Mouse (Mus musculus) heart, embryonic 14.5 days (tissue): ENCODE results near the gene Pnpla8. TPM values are rescaled to one million over a fixed set of nuclear protein-coding genes. Genes with fewer than 3 reads are reported as not detected.
"Not testable (repeated sequence)": the region's sequence is repeated elsewhere in the genome, so short reads cannot be mapped to it uniquely, and the experiment has no call there.

ENCODE experiments used
- ATAC-seq: fragments of 200-750 bp; cut with Nextera tagmentation; 2 replicates; pipeline ENCODE4 v1.8.0; 2017; ENCODE audit warnings: low read depth, moderate TSS enrichment; ENCODE audit not compliant: insufficient number of reproducible peaks, insufficient read depth, low FRiP score
- H3K27ac ChIP-seq, 2 experiments: fragments of 200-500 bp in 1 of 2; fragments of 300-500 bp in 1 of 2; sonication (generic) in 1 of 2; replicated peaks in 1 of 2; 2 replicates each; pipeline ENCODE4 v1.5.1; 2012 to 2014; ENCODE audit warnings: low read depth in 2 of 2, low read length in 2 of 2, control low read depth in 1 of 2, mild to moderate bottlenecking in 1 of 2, mixed read lengths in 1 of 2; ENCODE audit not compliant: control insufficient read depth in 1 of 2, insufficient read depth in 1 of 2
- H3K27me3 ChIP-seq: fragments of 300-500 bp; sonication (generic); 2 replicates; pipeline ENCODE4 v1.6.1; 2014; ENCODE audit warnings: mild to moderate bottlenecking, low read length, control low read depth; ENCODE audit not compliant: control insufficient read depth, insufficient read depth
- H3K36me3 ChIP-seq: fragments of 300-500 bp; sonication (generic); 2 replicates; pipeline ENCODE4 v1.6.1; 2014; ENCODE audit warnings: mild to moderate bottlenecking, control low read depth, low read length, mixed read lengths; ENCODE audit not compliant: control insufficient read depth, insufficient read depth
- H3K4me1 ChIP-seq, 2 experiments: fragments of 200-500 bp in 1 of 2; fragments of 300-500 bp in 1 of 2; sonication (generic) in 1 of 2; 2 replicates each; pipeline ENCODE4 v1.6.1; 2012 to 2014; ENCODE audit warnings: low read length in 2 of 2, control low read depth in 1 of 2, mixed read lengths in 1 of 2; ENCODE audit not compliant: control insufficient read depth in 2 of 2, insufficient read depth in 2 of 2
- H3K4me2 ChIP-seq: fragments of 300-500 bp; sonication (generic); 2 replicates; pipeline ENCODE4 v1.6.1; 2014; ENCODE audit warnings: mild to moderate bottlenecking, low read length
- H3K4me3 ChIP-seq, 2 experiments: fragments of 200-500 bp in 1 of 2; fragments of 300-500 bp in 1 of 2; sonication (generic) in 1 of 2; 2 replicates each; pipeline ENCODE4 v1.5.1; 2012 to 2014; ENCODE audit warnings: low read length in 2 of 2, mild to moderate bottlenecking in 2 of 2, control low read depth in 1 of 2, low read depth in 1 of 2, moderate library complexity in 1 of 2; ENCODE audit not compliant: control insufficient read depth in 1 of 2, insufficient read depth in 1 of 2
- H3K9ac ChIP-seq: fragments of 300-500 bp; sonication (generic); 2 replicates; pipeline ENCODE4 v1.6.1; 2014; ENCODE audit warnings: mild to moderate bottlenecking, low read length
- H3K9me3 ChIP-seq: fragments of 300-500 bp; sonication (generic); 2 replicates; pipeline ENCODE4 v1.6.1; 2016; ENCODE audit warnings: low read length, control low read depth; ENCODE audit not compliant: control insufficient read depth
- WGBS: fragments of 180-500 bp; shearing (Covaris S2); extraction: QIAGEN DNeasy Blood & Tissue Kit; methylation state at CpG from one replicate; pipeline ENCODE4 v1.1.7; 2014; 5-methylcytosine and 5-hydroxymethylcytosine counted together
- polyA plus RNA-seq: library from polyadenylated mRNA; unstranded; fragments of >200 nt; fragmentation: Nextera tagmentation; extraction: Ambion mirVana; gene quantifications from 2 replicates; pipeline ENCODE4 v1.2.1, GENCODE M21; 2014

Gene Pnpla8
- polyA plus RNA-seq, result 73.8 and 79.9 TPM in 2 replicates

DNA sequence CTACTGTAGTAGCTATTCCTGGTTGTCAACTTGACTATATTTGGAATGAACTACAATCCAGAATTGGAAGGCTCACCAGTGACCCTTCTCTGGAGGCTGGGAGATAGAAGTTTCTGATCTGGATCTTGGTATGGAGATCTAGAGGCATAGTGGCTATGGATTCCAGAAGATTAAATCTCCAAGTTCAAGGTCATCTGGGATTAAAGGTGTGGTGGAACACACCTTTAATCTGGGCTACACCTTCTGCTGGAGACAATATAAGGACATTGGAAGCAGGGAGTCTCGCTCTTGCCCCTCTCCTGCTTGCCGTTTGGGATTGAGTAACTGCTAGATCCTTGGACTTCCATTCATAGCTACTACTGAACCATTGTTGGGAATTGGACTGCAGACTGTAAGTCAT, at the start of gene Pnpla8:
Gene Pnpla8 (plus strand): TSS at position 301 of the 400 bp plus-strand sequence.
- H3K27ac ChIP-seq, ATAC-seq, H3K27me3 ChIP-seq, H3K36me3 ChIP-seq, H3K4me1 ChIP-seq, H3K9me3 ChIP-seq: not testable (repeated sequence)
- peak within 1 kb of the TSS; percentile 69 to 71 for H3K4me3 ChIP-seq
- peak within 1 kb of the TSS; percentile 78 for H3K9ac ChIP-seq
- peak within 1 kb of the TSS; percentile 90 for H3K4me2 ChIP-seq
- 84% methylated on average over 2 of the region's 2 CpGs for WGBS

DNA sequence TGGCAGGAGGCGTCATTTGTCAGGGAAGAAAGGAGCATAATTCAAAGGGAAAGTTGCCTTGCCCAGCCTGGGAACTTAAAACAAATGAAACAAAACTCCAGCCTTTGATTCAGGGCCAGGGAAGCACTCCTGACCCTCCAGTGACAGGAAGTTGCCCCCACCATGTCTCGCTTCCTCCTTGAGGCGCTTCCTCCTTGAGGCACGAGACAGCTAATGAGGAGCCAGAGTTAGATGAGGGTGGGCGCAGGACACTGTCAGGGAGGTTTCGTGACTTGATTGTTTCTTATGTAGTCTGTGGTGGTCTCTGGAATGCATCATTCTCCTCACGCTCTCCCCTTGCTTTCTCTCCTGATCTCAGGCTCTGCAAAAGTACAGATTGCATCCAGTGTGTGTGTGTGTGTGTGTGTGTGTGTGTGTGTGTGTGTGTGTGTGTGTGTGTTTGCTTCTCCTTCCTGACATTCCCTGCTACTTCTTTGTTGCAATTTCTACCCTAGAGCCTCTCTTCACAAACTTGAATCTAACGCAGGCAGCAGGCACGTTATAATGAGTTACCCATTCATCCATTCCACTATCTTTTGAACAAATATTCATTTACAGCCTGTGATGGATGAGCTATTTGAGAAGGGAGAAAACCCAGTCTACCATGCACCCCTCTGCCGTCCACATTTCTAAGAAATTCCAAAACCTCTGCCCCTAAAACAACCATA, 44.7 kb upstream of the Pnpla8 start:
- H3K36me3 ChIP-seq, result no peaks in the 10 kb centered on the region
- no peak overlapping the region for H3K4me3 ChIP-seq
- ATAC-seq, result no peak
- 60% methylated on average over 10 of the region's 10 CpGs for WGBS
- no peak overlapping the region for H3K27ac ChIP-seq
- no peaks in the 10 kb centered on the region for H3K27me3 ChIP-seq
- H3K9ac ChIP-seq, result no peak overlapping the region
- H3K4me2 ChIP-seq, result 0 out of 2 replicates have a peak overlapping the region, but pooled peaks have one; percentile 25
- H3K4me1 ChIP-seq, result 0 out of 4 replicates have a peak, but pooled peaks cover 0 to 2% of the 10 kb centered on the region in 2 experiments
- no peaks in the 10 kb centered on the region for H3K9me3 ChIP-seq

DNA sequence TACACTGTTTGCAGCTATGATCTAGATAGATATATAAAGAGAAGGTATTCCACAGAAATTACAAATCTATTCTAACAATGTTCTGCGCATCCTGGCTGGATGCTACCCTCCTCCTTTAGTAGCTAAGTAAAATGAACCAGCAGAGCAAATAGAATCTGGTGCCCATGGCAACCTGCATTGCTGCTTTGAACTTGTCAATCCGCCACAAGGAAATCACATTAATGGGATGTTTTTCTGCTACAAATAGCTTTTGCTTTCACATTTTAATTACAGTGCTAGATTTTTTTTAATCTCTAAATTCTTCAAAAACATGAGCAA, 44.2 kb upstream of the Pnpla8 start:
- Histone ChIP-seq H3K9ac (no peak overlapping the region), H3K27me3 (no peaks in the 10 kb centered on the region), H3K4me2 (no peak overlapping the region), H3K4me1 (0 out of 4 replicates have a peak, but pooled peaks cover 0 to 2% of the 10 kb centered on the region in 2 experiments), H3K4me3 (no peak overlapping the region), H3K27ac (no peak overlapping the region), H3K36me3 (no peaks in the 10 kb centered on the region), H3K9me3 (no peaks in the 10 kb centered on the region)
- no peak for ATAC-seq
- WGBS, result 81% methylated on average over 2 of the region's 2 CpGs

DNA sequence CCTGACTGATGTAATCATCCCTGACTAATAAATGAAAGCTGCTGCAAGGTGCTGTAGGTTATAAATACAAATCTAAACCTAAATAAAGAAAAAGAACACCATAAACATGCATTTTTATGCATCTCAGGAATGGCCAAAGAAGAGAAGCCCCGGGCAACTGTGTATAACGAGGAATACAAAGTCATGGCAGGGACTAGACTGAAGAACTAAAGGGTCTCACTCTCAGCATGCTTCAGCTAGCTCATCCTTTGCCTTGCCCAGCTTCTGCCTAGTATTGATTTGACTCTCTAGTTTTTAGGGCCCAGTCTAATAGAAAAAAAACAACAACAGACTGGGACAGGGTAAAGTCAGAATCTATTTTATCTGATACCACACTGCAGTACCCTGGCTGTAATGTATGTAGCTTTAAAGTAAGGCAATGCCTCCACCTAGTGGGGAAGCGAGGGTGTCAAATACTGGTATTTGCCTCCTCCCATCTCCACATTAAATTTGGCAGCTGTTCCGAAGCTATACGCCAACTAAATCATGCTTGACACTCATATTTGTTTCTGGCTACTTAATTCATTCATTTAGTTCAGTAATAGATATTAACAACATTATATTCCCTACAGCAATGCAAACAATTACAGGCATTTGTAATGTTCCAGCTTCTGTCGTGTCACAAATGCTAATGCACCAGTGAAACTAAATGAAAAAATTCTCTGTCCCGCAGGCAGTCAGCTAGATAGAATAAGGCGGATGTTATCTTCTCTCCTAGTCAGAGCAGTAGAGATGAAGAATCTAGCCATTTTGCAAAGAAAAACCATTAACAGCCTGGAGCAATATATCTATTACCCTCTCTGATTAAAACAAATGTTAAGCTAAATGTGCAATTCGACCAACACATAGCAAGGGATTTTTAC, 39.8 kb upstream of the Pnpla8 start:
- WGBS, result 45% methylated on average over 9 of the region's 9 CpGs
- H3K4me3 ChIP-seq, result no peak overlapping the region
- H3K36me3 ChIP-seq, result no peaks in the 10 kb centered on the region
- no peak for ATAC-seq
- H3K4me1 ChIP-seq, result 0 out of 4 replicates have a peak, but pooled peaks cover 0 to 1% of the 10 kb centered on the region in 2 experiments
- H3K4me2 ChIP-seq, result no peak overlapping the region
- no peaks in the 10 kb centered on the region for H3K9me3 ChIP-seq
- no peak overlapping the region for H3K9ac ChIP-seq
- no peak overlapping the region for H3K27ac ChIP-seq
- no peaks in the 10 kb centered on the region for H3K27me3 ChIP-seq

DNA sequence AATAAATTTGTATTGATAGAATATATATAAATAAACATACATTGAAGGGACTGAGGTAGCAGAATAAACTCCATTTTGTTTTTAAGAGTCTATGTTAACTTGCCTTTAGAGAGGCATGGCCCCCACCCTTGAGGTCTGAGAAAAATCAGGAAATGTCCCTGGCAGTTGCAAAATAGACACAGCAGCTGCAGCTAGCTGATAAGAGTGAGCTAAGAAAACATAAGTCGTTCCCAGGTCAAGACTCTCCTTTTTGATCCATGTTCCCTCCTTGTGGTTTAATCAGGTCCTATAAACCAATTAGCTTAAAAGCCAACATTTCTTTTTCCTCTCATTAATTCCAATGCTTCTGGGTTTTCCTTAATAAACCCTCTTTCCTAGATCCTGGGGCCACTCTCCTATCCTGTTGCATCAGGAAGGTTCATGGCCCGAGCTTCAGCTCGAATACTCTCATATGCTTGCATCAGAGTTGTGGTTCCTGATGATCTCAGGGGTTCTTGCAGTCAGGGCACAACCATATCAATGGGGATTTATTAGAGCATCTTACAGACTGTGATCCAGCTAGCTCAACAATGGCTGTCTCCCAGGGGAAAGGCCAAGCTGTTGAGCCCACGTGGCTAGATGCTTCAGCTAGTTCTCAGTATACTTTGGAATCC, 23.2 kb upstream of the Pnpla8 start:
- no peak for ATAC-seq
- no peak overlapping the region for H3K27ac ChIP-seq
- no peaks in the 10 kb centered on the region for H3K27me3 ChIP-seq
- no peaks in the 10 kb centered on the region for H3K36me3 ChIP-seq
- H3K9me3 ChIP-seq, result no peaks in the 10 kb centered on the region
- H3K4me1 ChIP-seq, result peaks cover 0 to 2% of the 10 kb centered on the region in 2 experiments; a peak in 1 of 4 replicates
- WGBS, result 35% methylated on average over 4 of the region's 4 CpGs
- no peak overlapping the region for H3K4me3 ChIP-seq
- H3K4me2 ChIP-seq, result no peak overlapping the region
- no peak overlapping the region for H3K9ac ChIP-seq

DNA sequence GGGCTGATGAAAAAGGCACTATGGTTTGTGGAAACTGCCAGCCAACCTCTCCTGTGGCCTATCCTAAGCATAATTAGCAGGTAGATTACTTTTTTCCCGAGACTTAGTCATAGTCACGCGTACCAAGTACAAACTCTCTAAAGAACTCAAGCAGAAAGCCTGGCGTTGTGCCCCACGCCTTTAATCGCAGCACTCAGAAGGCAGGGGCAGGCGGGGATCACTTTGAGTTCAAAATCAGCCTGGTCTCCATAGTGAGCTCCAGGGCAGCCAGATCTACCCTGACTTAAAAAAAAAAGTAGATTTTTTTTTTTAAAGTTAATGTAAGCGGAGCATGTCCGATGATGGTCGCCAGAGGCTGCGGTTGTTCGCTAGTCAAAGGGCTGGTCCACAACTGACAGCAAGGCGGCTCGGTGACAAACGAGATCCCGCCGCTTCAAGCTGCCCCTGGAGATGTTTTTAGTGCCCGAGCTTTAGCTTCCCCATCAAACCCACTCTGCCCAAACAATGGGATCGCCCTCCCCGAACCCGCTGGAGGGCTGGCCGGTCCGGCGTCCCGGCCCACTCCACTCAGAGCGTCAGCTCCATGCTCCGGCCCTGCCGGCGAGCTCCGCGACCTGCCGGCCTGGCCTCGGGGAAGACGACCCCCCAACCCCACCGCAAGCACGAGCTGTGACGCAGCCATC, 11.9 kb upstream of the Pnpla8 start:
- peak; percentile 29 for ATAC-seq
- Histone ChIP-seq H3K36me3 (peaks cover 8% of the 10 kb centered on the region), H3K27me3 (no peaks in the 10 kb centered on the region), H3K4me2 (peak overlapping the region; percentile 75), H3K4me1 (peaks cover 0 to 5% of the 10 kb centered on the region in 2 experiments; a peak in 2 of 4 replicates), H3K9me3 (no peaks in the 10 kb centered on the region), H3K9ac (peak overlapping the region; percentile 93), H3K27ac (peak overlapping the region; percentile 79 to 85), H3K4me3 (peak overlapping the region; percentile 85 to 99)
- under 1% methylated on average over 37 of the region's 37 CpGs for WGBS
